Mouse (Mus musculus): ENCODE data around the gene Gfy. TPM values are rescaled to one million over a fixed set of nuclear protein-coding genes. Genes with fewer than 3 reads are reported as not detected.
A peak's percentile ranks its signal among the peaks of the same experiment; 100 is the strongest.

Gene Gfy
- polyA plus RNA-seq, 1 experiment from 2014 or later, result not detected

- 4% methylated on average over 13 of the region's 13 CpGs for WGBS
- Histone ChIP-seq H3K27me3 (replicated peaks; ENCODE audit: insufficient read depth, low read length) (no peaks in the 10 kb centered on the region), H3K9ac (replicated peaks; ENCODE audit: low read depth) (peak overlapping the region; percentile 50; the same call in 1 of the 2 replicates), H3K4me3 (ENCODE audit: low read depth, low read length) (peak overlapping the region; percentile 77), H3K4me1 (ENCODE audit: insufficient read depth, low read depth, low read length) (peaks cover 4% of the 10 kb centered on the region), H3K4me2 (replicated peaks; ENCODE audit: low read depth, low read length) (peak overlapping the region; percentile 88), H3K36me3 (ENCODE audit: insufficient read depth, low read length) (no peaks in the 10 kb centered on the region), H3K9me3 (ENCODE audit: low read length) (no peaks in the 10 kb centered on the region), H3K27ac (ENCODE audit: low read length) (peak overlapping the region; percentile 54; the same call in 1 of the 2 replicates)
- peak; percentile 79 for DNase-seq (ENCODE audit: low spot score)
- no peak for TF ChIP-seq CTCF (IDR thresholded peaks at IDR 0.05)
- no peak for TF ChIP-seq EP300 (IDR thresholded peaks at IDR 0.05)
- ATAC-seq, result peak; percentile 66
These were observed 37.2 kb upstream of the Gfy start for GRCm38 (mm10) chr7:45216442-45217183.

GRCm38 (mm10) chr7:45215673-45216441 lies 36.5 kb upstream of the Gfy start, which contains the start of gene Tead2:
TSS of gene Tead2 (plus strand) at chr7:45215753.
- TF ChIP-seq CTCF (IDR thresholded peaks at IDR 0.05) (no peak), EP300 (IDR thresholded peaks at IDR 0.05) (no peak)
- peak within 1 kb of the TSS; percentile 50 for H3K9ac ChIP-seq (replicated peaks; ENCODE audit: low read depth)
- peaks cover 4% of the 10 kb centered on the region for H3K4me1 ChIP-seq (ENCODE audit: insufficient read depth, low read depth, low read length)
- peak; percentile 70 for ATAC-seq
- WGBS, result under 1% methylated on average over 52 of the region's 55 CpGs
- H3K4me2 ChIP-seq (replicated peaks; ENCODE audit: low read depth, low read length), result peak within 1 kb of the TSS; percentile 88
- H3K9me3 ChIP-seq (ENCODE audit: low read length), result no peaks in the 10 kb centered on the region
- peak; percentile 65 for DNase-seq (ENCODE audit: low spot score)
- H3K27ac ChIP-seq (ENCODE audit: low read length), result peak within 1 kb of the TSS; percentile 54; the same call in 1 of the 2 replicates
- H3K36me3 ChIP-seq (ENCODE audit: insufficient read depth, low read length), result no peaks in the 10 kb centered on the region
- H3K27me3 ChIP-seq (replicated peaks; ENCODE audit: insufficient read depth, low read length), result peaks cover 4% of the 10 kb centered on the region; the same call in 1 of the 2 replicates
- H3K4me3 ChIP-seq (ENCODE audit: low read depth, low read length), result peak within 1 kb of the TSS; percentile 77

- H3K9ac ChIP-seq (replicated peaks; ENCODE audit: low read depth), result no peak overlapping the region
- H3K4me2 ChIP-seq (replicated peaks; ENCODE audit: low read depth, low read length), result no peak overlapping the region
- H3K27me3 ChIP-seq (replicated peaks; ENCODE audit: insufficient read depth, low read length), result peaks cover 4% of the 10 kb centered on the region; the same call in 1 of the 2 replicates
- H3K27ac ChIP-seq (ENCODE audit: low read length), result no peak overlapping the region
- no peak for DNase-seq (ENCODE audit: low spot score)
- TF ChIP-seq EP300 (IDR thresholded peaks at IDR 0.05) (no peak), CTCF (IDR thresholded peaks at IDR 0.05) (no peak)
- H3K36me3 ChIP-seq (ENCODE audit: insufficient read depth, low read length), result no peaks in the 10 kb centered on the region
- no peak for ATAC-seq
- peaks cover 4% of the 10 kb centered on the region for H3K4me1 ChIP-seq (ENCODE audit: insufficient read depth, low read depth, low read length)
- H3K4me3 ChIP-seq (ENCODE audit: low read depth, low read length), result no peak overlapping the region
- WGBS, result 68% methylated on average over 5 of the region's 5 CpGs
- no peaks in the 10 kb centered on the region for H3K9me3 ChIP-seq (ENCODE audit: low read length)
These were observed 34.3 kb upstream of the Gfy start for GRCm38 (mm10) chr7:45213708-45214107.

- DNase-seq (ENCODE audit: low spot score), result no peak
- no peak overlapping the region for H3K4me2 ChIP-seq (replicated peaks; ENCODE audit: low read depth, low read length)
- no peak for TF ChIP-seq EP300 (IDR thresholded peaks at IDR 0.05)
- no peak for TF ChIP-seq CTCF (IDR thresholded peaks at IDR 0.05)
- H3K27ac ChIP-seq (ENCODE audit: low read length), result no peak overlapping the region
- H3K9me3 ChIP-seq (ENCODE audit: low read length), result no peaks in the 10 kb centered on the region
- WGBS, result 72% methylated on average over 7 of the region's 7 CpGs
- no peak overlapping the region for H3K9ac ChIP-seq (replicated peaks; ENCODE audit: low read depth)
- no peak for ATAC-seq
- H3K4me3 ChIP-seq (ENCODE audit: low read depth, low read length), result no peak overlapping the region
- peaks cover 4% of the 10 kb centered on the region; the same call in 1 of the 2 replicates for H3K27me3 ChIP-seq (replicated peaks; ENCODE audit: insufficient read depth, low read length)
- H3K36me3 ChIP-seq (ENCODE audit: insufficient read depth, low read length), result no peaks in the 10 kb centered on the region
- H3K4me1 ChIP-seq (ENCODE audit: insufficient read depth, low read depth, low read length), result peaks cover 4% of the 10 kb centered on the region
These were observed 33.0 kb upstream of the Gfy start for GRCm38 (mm10) chr7:45212356-45212755.

GRCm38 (mm10) chr7:45211851-45212251 lies 32.5 kb upstream of the Gfy start, which contains the start of gene Dkkl1:
TSS of gene Dkkl1 (minus strand) at chr7:45212147.
- Histone ChIP-seq H3K4me2 (replicated peaks; ENCODE audit: low read depth, low read length) (peak within 1 kb of the TSS; percentile 36), H3K9me3 (ENCODE audit: low read length) (no peaks in the 10 kb centered on the region), H3K4me3 (ENCODE audit: low read depth, low read length) (no peak within 1 kb of the TSS), H3K27ac (ENCODE audit: low read length) (no peak within 1 kb of the TSS), H3K4me1 (ENCODE audit: insufficient read depth, low read depth, low read length) (peaks cover 1% of the 10 kb centered on the region), H3K36me3 (ENCODE audit: insufficient read depth, low read length) (no peaks in the 10 kb centered on the region), H3K9ac (replicated peaks; ENCODE audit: low read depth) (no peak within 1 kb of the TSS), H3K27me3 (replicated peaks; ENCODE audit: insufficient read depth, low read length) (peaks cover 4% of the 10 kb centered on the region; the same call in 1 of the 2 replicates)
- peak; percentile 32 for DNase-seq (ENCODE audit: low spot score)
- WGBS, result 3% methylated on average over 17 of the region's 17 CpGs
- ATAC-seq, result peak; percentile 30
- TF ChIP-seq EP300 (IDR thresholded peaks at IDR 0.05), result no peak
- no peak for TF ChIP-seq CTCF (IDR thresholded peaks at IDR 0.05)

- no peak overlapping the region for H3K9ac ChIP-seq (replicated peaks; ENCODE audit: low read depth)
- H3K27me3 ChIP-seq (replicated peaks; ENCODE audit: insufficient read depth, low read length), result peaks cover 4% of the 10 kb centered on the region; the same call in 1 of the 2 replicates
- ATAC-seq (no peak), DNase-seq (ENCODE audit: low spot score) (no peak)
- no peak overlapping the region for H3K4me3 ChIP-seq (ENCODE audit: low read depth, low read length)
- H3K27ac ChIP-seq (ENCODE audit: low read length), result no peak overlapping the region
- H3K36me3 ChIP-seq (ENCODE audit: insufficient read depth, low read length), result no peaks in the 10 kb centered on the region
- H3K4me1 ChIP-seq (ENCODE audit: insufficient read depth, low read depth, low read length), result no peaks in the 10 kb centered on the region; the same call in 1 of the 2 replicates
- TF ChIP-seq EP300 (IDR thresholded peaks at IDR 0.05) (no peak), CTCF (IDR thresholded peaks at IDR 0.05) (no peak)
- 42% methylated on average over 10 of the region's 10 CpGs for WGBS
- no peaks in the 10 kb centered on the region for H3K9me3 ChIP-seq (ENCODE audit: low read length)
- no peak overlapping the region for H3K4me2 ChIP-seq (replicated peaks; ENCODE audit: low read depth, low read length)
These were observed 31.7 kb upstream of the Gfy start for GRCm38 (mm10) chr7:45211070-45211469.

All from lung, postnatal 0 days (tissue).